Mouse (Mus musculus): ENCODE results near the gene Htr5a. TPM values are rescaled to one million over a fixed set of nuclear protein-coding genes. Genes with fewer than 3 reads are reported as not detected.

The Htr5a gene
- total RNA-seq (2023), result not detected

DNA sequence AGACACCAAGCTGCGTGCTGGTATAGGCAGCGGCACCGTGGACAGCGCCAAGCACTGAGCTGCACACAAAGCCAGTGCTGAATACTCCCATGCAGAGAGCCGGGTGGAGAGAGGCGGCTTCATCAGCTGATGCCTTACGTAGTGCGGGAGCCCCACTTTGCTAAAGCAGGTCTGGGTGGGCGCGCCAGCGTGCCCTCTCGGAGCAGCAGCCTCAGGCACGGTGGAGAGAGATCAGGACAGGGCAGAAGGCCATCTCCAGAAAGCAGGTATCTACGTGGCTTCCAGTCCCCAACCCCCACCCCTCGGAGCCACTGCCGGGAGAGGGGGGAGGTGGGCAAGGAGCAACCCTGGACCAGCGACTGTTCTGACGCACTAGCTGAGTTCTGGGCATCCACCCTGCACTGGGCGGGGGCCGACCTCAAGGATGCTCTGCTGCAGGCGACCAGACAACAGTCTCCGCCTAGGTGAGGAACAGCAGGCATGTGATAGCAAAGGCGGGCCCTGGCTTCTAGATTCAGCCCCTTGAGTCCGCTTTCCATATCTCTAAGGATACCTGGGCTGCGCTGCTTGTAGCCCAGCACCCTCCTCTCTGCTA, at the start of gene Htr5a:
Gene Htr5a (plus strand): TSS at position 449 of the 595 bp plus-strand sequence.

Other genes with a start within 250 kb of the Htr5a start
- 10 to 100 TPM; 29.8 to 31.2 TPM for gene Paxip1, start 50.5 kb upstream of the Htr5a start, total RNA-seq (2023)
- 100 to 1,000 TPM; 212 to 219 TPM for gene Insig1, start 229.2 kb downstream of the Htr5a start, total RNA-seq (2023)

Data from monocyte, adult 59 days (primary cell).